Mouse (Mus musculus) erythroid progenitor cell, adult 5-6 weeks (primary cell): Measurements from ENCODE around the gene Gm15217. TPM values are rescaled to one million over a fixed set of nuclear protein-coding genes. Genes with fewer than 3 reads are reported as not detected.

Experiments
- ATAC-seq: replicated peaks from 2 replicates; pipeline ENCODE4 v1.8.0; 2016; ENCODE audit warnings: moderate number of reproducible peaks, mild to moderate bottlenecking, moderate TSS enrichment, inconsistent platforms; ENCODE audit not compliant: poor library complexity, low FRiP score, severe bottlenecking
- total RNA-seq, 2 experiments: library from RNA; stranded (forward) in 1 of 2; stranded (reverse) in 1 of 2; fragments of 150-400 nt in 1 of 2; fragments of 186-747, 209-891 nt in 1 of 2; gene quantifications; 2 replicates each; pipeline versions ENCODE4 v1.2.3 to v1.2.4; 2015 to 2017; ENCODE audit warnings: low replicate concordance in 2 of 2

Gm15217 gene
- total RNA-seq, 2 experiments from 2014 or later, result not detected

- no peak for ATAC-seq
Measured at GRCm38 (mm10) chr14:46390249-46390775, 11.1 kb downstream of the Gm15217 start, which contains the start of gene Bmp4. Gene Bmp4, minus strand, starts transcription at chr14:46390669.

DNA sequence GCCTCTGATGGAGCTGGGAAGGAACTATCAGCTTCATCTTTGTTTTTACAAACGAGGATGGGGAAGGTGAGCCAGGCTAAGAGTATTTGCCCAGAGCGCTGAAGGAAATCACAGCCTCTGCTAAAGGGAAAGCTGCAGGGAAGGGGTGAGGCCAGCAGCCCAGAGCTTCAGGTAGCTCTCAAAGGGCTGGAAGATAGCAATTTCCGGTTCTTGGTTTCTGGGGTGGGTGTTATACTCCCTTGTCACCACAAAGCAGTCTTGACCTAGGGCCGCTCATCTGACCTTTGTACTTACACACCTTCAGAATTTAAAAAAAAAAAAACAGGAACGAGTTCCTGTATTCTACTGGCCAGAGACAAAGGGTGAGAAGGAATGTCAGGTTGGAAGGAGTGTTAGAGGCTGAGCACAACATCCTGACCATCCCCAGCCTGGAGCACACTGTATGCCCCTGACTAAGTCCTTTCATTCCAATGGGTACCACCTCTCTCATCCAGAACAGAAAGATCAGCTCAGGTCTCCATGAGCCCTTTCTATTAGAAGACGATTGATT, 12.5 kb downstream of the Gm15217 start:
- no peak for ATAC-seq

- no peak for ATAC-seq
Measured at GRCm38 (mm10) chr14:46398091-46398695, 19.0 kb downstream of the Gm15217 start.

GRCm38 (mm10) chr14:46399925-46400324, 20.7 kb downstream of the Gm15217 start:
- no peak for ATAC-seq

DNA sequence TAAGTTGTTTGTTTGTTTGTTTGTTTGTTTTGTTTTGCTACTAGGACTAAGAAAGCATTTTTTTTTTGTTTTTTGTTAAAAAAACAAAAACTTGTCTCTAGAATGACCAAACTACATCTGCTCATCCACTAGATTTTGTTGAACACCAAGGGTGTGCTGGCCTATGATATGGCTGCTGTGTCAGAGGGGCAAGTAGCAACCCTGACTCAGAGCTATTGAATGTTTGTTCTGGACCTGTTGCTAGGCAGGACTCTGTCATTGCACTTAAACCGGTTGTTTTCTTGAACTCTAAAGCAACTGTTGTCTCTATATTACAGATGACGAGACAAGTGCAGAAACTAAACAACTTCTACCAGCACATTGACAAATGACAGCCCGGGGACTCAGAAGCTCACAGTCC, 29.1 kb downstream of the Gm15217 start:
- ATAC-seq, result no peak

GRCm38 (mm10) chr14:46409016-46409415, 29.8 kb downstream of the Gm15217 start:
- ATAC-seq, result no peak

GRCm38 (mm10) chr14:46410557-46411120, 31.4 kb downstream of the Gm15217 start:
- ATAC-seq, result no peak

- ATAC-seq, result no peak
Measured at GRCm38 (mm10) chr14:46412497-46413000, 33.3 kb downstream of the Gm15217 start.

DNA sequence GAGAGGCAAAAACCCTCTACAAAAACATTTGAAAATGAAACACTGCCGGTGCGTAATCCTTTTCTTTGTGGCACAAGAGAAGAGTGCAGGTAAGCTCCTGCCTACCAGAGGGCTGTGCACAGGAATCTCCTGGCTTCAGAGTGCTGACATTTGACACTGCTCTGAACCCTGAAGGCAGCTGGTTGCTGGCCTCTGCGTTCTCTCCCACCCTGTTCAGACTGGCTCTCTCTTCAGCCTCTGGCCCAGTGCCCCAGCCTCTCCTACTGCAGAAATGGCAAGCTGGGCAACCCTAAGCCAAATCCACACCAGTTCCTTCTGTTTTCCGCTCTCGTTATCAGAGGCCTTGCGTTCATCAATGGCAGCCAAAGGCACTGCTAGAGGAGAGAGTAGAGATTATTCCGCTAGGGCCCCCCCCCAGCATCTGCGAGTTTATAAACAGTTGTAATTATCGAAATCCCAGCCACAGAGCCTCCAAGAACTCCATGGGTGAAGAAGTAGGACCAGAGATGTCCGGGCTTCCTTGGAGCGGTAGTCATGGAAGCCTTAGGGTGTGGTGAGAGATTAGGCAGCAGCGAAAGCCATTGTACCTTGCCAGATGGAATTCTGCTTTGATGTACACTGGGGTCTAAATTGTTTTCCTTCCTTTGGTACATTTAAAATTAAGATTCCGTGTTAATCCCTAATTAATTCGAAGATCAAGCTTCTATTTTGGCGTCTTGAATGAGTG, 39.3 kb downstream of the Gm15217 start:
- no peak for ATAC-seq

DNA sequence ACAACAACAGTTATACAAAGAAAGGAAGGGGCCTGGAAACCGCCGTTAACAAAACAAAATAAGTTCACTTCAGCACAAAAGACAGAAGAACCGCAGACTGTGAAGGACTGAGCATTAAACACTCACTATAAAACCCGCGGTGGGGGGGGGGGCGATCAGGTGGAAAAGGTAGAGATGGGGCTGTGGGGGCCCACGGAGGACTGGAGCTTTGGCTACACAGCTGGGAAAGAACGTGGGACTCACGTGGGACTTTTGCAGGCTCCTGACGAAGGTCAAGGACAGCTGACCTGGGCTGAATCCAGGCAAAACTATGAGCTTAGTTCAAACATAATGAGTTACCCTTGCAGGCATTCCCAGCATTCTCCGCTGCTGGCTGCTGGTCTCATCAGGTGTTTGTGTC, 40.1 kb downstream of the Gm15217 start:
- ATAC-seq, result no peak

GRCm38 (mm10) chr14:46421823-46422222, 42.6 kb downstream of the Gm15217 start:
- no peak for ATAC-seq

GRCm38 (mm10) chr14:46427251-46427650, 48.0 kb downstream of the Gm15217 start:
- no peak for ATAC-seq

DNA sequence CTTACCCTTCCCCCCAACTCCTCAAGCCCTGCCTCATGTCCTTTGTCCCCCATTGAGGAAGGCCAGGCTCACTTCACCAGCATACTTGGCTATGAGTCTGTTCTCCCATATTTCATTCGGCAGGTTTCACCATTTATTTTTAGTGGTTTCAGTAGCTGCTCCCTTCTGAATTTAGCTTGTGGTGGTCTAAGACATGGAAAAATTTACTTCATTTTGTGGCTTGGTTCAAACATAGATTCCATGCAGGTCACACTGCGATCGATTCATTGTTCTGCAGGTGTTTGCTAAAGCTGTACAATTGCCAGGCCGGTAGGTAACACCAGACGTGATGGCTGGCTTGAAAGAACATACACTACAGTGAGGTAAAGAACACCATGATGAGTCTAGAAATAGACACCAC, 51.0 kb downstream of the Gm15217 start:
- ATAC-seq, result no peak

Other genes with a start within 250 kb of the Gm15217 start
- not detected in 2 replicates for gene Bmp4, start 11.3 kb downstream of the Gm15217 start, total RNA-seq (2015; ENCODE audit: low replicate concordance)
- gene Bmp4, start 11.3 kb downstream of the Gm15217 start, total RNA-seq (2017; ENCODE audit: low replicate concordance), result 0.39 TPM in 1 of 2 replicates, not detected in the other